Mouse (Mus musculus): ENCODE data around the gene Pick1. TPM values are rescaled to one million over a fixed set of nuclear protein-coding genes. Genes with fewer than 3 reads are reported as not detected.

Pick1 gene
- total RNA-seq, 2 experiments from 2014 or later = 42.0 to 50.6 TPM

Other genes starting within 250 kb of the Pick1 start
- 100 to 1,000 TPM; 101 to 108 TPM for gene H1f0, start 200.7 kb upstream of the Pick1 start, total RNA-seq (2021)
- gene Galr3, start 187.3 kb upstream of the Pick1 start, total RNA-seq (2021) = not detected
- gene Ankrd54, start 166.3 kb upstream of the Pick1 start, total RNA-seq (2021) = 10 to 100 TPM; 17.2 to 17.3 TPM
- 10 to 100 TPM; 71.9 to 74.9 TPM for gene Eif3l, start 154.0 kb upstream of the Pick1 start, total RNA-seq (2021)
- 10 to 100 TPM; 34.3 to 41.6 TPM for gene Micall1, start 120.3 kb upstream of the Pick1 start, total RNA-seq (2021)
- 100 to 1,000 TPM; 104 to 112 TPM for gene Polr2f, start 88.2 kb upstream of the Pick1 start, total RNA-seq (2021)
- gene 1700088E04Rik, start 87.9 kb upstream of the Pick1 start, total RNA-seq (2021) = 1 to 10 TPM; 9.1 to 9.6 TPM
- gene Sox10, start 63.9 kb upstream of the Pick1 start, total RNA-seq (2021) = 10 to 100 TPM; 38.5 to 41.2 TPM
- under 1 TPM; 0.94 to 0.98 TPM for gene Gm49486, start 218 bp downstream of the Pick1 start, total RNA-seq (2021)
- not detected for gene Slc16a8, start 25.6 kb downstream of the Pick1 start, total RNA-seq (2021)
- gene Baiap2l2, start 56.4 kb downstream of the Pick1 start, total RNA-seq (2021) = 1 to 10 TPM; 3.3 to 4.2 TPM
- gene Pla2g6, start 99.2 kb downstream of the Pick1 start, total RNA-seq (2021) = 10 to 100 TPM; 24.2 to 24.3 TPM
- gene Maff, start 117.4 kb downstream of the Pick1 start, total RNA-seq (2021) = 1 to 10 TPM in 1 of 2 experiments, under 1 TPM in 1; 0.61 to 1.0 TPM
- 10 to 100 TPM; 54.2 to 55.4 TPM for gene Tmem184b, start 174.4 kb downstream of the Pick1 start, total RNA-seq (2021)
- gene Csnk1e, start 226.4 kb downstream of the Pick1 start, total RNA-seq (2021) = 100 to 1,000 TPM; 110 to 121 TPM

Data from layer of hippocampus, postnatal 25 days (tissue).